Mouse (Mus musculus): ENCODE results near the gene Rhod.

Rhod gene

GRCm38 (mm10) chr19:4450666-4451065 lies 11.4 kb upstream of the Rhod start:
- CTCF ChIA-PET, result no interaction called here

- CTCF ChIA-PET, result interaction anchor here (0.5 kb wide), 1 partner anchor 43 kb away, joined by 3 read pairs; no protein-coding TSS in a partner anchor
Measured at GRCm38 (mm10) chr19:4449230-4449629, 10.0 kb upstream of the Rhod start.

- CTCF ChIA-PET, result no interaction called here
Measured at GRCm38 (mm10) chr19:4447445-4447844, 8.2 kb upstream of the Rhod start.

DNA sequence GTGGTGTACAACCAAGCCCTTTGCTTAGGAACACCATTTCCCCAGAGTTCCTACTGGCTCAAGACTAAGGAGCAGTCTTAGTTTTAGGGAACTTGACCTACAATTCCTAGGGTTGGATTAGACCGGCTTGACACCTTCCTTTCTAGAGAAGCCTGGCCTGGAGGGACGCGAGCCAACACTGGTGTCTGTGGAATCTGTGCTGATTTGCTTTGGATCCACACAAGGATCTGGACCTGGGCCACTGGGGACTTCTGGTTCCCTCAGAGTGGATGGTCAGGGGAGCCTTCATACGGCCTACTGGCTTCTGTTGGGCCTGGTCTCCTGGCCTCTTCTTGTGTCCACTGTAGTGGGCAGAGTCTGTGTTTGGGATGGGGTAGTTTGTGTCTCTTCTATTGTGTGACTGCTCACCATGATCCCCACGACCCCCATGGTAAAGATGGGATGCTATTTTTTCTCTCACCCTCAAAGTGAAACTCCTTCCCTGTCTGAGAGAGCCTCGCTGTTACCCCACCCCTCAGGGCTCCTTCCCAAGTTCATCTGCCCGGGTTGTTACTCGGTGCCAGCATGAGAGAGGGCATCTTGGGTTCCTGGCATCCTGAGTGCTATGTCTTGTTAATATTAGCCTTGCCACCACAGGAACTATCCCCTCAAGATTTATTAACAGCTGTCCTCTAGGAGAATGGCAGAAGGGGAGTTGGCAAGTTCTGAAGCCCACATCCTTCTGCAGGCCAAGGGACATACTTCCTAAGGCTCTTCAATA lies 7.6 kb upstream of the Rhod start:
- CTCF ChIA-PET, result no interaction called here

GRCm38 (mm10) chr19:4442408-4442807 lies 3.2 kb upstream of the Rhod start:
- CTCF ChIA-PET, result no interaction called here

- CTCF ChIA-PET, result no interaction called here
Measured at GRCm38 (mm10) chr19:4441621-4442161, 2.5 kb upstream of the Rhod start.

DNA sequence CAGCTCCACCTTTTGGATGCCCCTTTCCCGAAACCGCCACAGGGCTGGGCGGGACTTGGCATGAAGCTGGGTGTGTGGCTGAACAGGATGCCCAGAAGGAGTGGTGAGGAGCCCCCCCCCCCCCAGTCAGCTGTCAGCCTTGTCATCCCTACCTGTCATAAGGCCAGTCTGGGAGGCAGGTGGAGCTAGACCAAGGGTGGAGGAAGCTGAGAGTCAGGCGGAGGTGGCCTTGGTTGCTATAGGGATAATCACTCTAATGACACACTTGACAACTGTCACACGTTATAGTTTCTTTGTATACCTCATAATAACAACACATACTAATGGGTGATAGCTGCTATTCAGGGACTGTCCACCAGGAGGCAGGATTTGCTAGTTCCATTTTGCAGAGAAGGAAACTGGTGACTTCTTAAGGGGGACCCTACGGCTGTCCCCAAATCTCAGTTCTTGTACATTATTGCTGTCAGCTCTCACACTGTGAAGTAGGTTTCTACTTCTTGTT lies 1.9 kb upstream of the Rhod start:
- CTCF ChIA-PET, result interaction anchor here (0.7 kb wide), 1 partner anchor 13 kb away, joined by 5 read pairs; no protein-coding TSS in a partner anchor

DNA sequence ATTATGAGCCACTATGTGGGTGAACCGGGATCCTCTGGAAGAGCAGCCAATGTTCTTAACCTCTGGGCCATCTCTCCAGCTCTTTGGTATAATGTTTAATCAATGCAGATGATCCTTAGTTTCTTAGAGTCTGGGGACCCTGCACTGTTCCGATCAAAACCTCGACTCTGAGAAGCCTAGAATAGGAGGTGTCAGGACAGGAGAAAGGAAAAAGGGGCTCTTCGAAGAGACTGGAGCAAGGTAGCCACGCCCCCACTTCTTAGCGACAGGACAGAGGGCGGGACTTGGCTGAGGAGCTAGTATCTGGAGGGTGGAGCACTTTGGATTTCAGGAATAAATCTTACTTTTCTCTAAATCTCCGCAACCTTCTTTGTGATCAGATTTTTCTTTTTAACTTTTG lies 990 bp upstream of the Rhod start:
- CTCF ChIA-PET, result no interaction called here

DNA sequence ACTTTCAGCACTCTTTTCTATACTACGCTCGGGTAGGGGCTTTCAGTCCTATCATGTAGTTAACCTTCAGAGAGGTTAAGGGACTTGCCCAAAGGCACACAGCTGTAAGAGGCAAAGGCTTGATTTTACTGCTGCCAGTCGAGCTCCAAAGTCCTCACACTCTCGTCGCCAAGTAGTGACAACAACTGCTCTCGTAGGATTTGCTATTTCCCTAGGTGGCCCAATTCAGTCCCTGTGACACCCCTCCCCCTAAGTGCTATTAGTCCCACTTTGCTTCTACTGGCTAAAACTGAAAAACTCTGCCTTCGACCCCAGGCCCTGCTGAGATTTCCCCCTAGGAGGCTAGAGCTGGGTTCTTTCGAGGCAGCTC lies 456 bp downstream of the Rhod start:
- CTCF ChIA-PET, result no interaction called here

GRCm38 (mm10) chr19:4437886-4438285 lies 1.3 kb downstream of the Rhod start:
- CTCF ChIA-PET, result interaction anchor here (0.6 to 0.7 kb wide), 2 partner anchors 155 to 177 kb away, joined by 5 to 7 read pairs; no protein-coding TSS in a partner anchor

- CTCF ChIA-PET, result no interaction called here
Measured at GRCm38 (mm10) chr19:4436254-4436653, 3.0 kb downstream of the Rhod start.

- CTCF ChIA-PET, result interaction anchor here (0.6 kb wide), 1 partner anchor 734 kb away, joined by 4 read pairs; no protein-coding TSS in a partner anchor
Measured at GRCm38 (mm10) chr19:4434999-4435398, 4.2 kb downstream of the Rhod start.

- CTCF ChIA-PET, result no interaction called here
Measured at GRCm38 (mm10) chr19:4433756-4434155, 5.5 kb downstream of the Rhod start.

GRCm38 (mm10) chr19:4430091-4430620 lies 9.1 kb downstream of the Rhod start:
- CTCF ChIA-PET, result no interaction called here

GRCm38 (mm10) chr19:4425610-4426366 lies 13.4 kb downstream of the Rhod start:
- CTCF ChIA-PET, result interaction anchor here (0.6 to 0.7 kb wide), 2 partner anchors 156 to 1702 kb away, joined by 3 read pairs; partner anchors contain the start of gene Snx15

- CTCF ChIA-PET, result interaction anchor here (0.7 kb wide), 1 partner anchor 170 kb away, joined by 3 read pairs; no protein-coding TSS in a partner anchor
Measured at GRCm38 (mm10) chr19:4423021-4423420, 16.2 kb downstream of the Rhod start.

DNA sequence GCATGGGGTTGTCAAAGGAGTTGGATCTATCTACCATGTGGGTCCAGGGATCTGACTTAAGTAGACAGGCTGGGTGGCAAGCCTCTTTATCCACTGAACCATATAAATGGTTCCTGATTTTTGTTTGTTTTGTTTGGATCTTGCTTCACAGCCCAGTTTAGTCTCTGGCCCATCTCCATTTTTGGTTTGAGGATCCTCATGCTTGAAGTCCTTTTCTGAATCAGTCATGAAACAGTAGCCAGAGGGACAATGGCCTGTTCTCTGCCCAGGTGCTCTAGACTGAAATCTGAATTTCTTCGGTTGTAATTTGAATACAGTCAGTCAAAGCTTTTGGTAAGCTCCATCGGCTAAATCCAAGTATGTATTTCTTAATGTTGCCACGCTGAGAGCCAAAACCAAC lies 16.7 kb downstream of the Rhod start:
- CTCF ChIA-PET, result no interaction called here

- CTCF ChIA-PET, result no interaction called here
Measured at GRCm38 (mm10) chr19:4420153-4420910, 18.9 kb downstream of the Rhod start.

DNA sequence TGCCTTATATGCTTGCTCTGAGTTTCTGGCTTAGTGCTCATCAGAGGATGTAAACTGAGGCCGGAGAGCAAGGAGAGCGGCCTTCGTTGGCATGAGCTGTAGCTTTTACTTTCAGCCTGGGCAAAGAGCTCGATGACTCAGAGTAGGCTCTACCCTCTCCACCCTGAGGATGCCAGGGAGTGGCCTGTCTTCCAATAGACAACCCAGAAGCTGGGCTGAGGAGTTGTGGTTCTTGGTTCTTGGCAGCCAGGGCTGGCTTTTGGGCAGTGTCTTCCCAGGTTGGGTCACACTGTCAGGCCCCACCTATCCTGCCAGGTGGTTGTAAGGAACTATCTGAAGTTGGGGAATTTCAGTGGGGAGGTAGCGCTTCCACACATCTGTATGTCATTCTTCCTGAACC lies 19.5 kb downstream of the Rhod start:
- CTCF ChIA-PET, result no interaction called here

DNA sequence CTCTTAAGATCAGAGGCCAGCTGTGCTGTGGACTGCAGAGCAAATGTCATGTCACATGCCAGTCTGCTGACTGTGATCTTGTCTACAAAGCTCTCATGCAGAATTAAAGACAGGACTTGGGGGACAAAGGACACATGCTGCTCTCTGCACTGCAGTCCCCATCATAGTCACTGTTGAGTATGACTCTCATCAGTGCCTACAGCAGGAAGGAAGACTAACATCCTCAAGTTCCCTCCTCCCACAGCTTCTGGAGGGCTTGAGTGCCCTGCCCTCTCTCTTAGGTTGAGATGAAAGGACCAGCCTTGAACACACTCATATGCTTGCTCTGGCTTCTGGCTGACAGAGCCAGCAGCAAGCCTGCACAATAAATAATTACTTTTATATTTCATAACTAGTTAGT lies 21.5 kb downstream of the Rhod start:
- CTCF ChIA-PET, result interaction anchor here (0.6 kb wide), 1 partner anchor 78 kb away, joined by 9 read pairs; no protein-coding TSS in a partner anchor

- CTCF ChIA-PET, result no interaction called here
Measured at GRCm38 (mm10) chr19:4417183-4417582, 22.0 kb downstream of the Rhod start.

Measured in spleen, embryonic (tissue).